Mouse (Mus musculus) left cerebral cortex, postnatal 36 days (tissue): Measurements from ENCODE around the gene Kcnk15. TPM values are rescaled to one million over a fixed set of nuclear protein-coding genes. Genes with fewer than 3 reads are reported as not detected.

Experiments
- DNase-seq, 2 experiments: peaks; one replicate each; pipeline ENCODE4 v3.0.0; 2021 to 2022; ENCODE audit warnings: low spot score in 2 of 2, mixed read lengths in 1 of 2
- intact Hi-C: fragments of 180-260 bp; cut with DNase I; formaldehyde crosslinking; loops from one replicate; pipeline ENCODE4 v1.15.1; 2025
- total RNA-seq, 2 experiments: library from RNA; stranded (reverse); gene quantifications; 2 replicates each; pipeline ENCODE4 v1.2.3; 2021

Kcnk15 gene
- total RNA-seq, 2 experiments from 2014 or later: 0.54 TPM; not detected in 1

- intact Hi-C loops: no loop called here
These were observed 17.8 kb downstream of the Kcnk15 start for GRCm38 (mm10) chr2:163871266-163871665.

GRCm38 (mm10) chr2:163871906-163872305 lies 18.5 kb downstream of the Kcnk15 start:
- intact Hi-C loops: no loop called here
- DNase-seq: no peak

More at GRCm38 (mm10) chr2:163871266-163871665, 17.8 kb downstream of the Kcnk15 start:
- no peak for DNase-seq

- no peak for DNase-seq
- intact Hi-C loops: loop anchor here (2.0 kb wide), 1 partner anchor 44 kb away; the partner anchor contains the start of gene Rims4
These were observed 21.4 kb downstream of the Kcnk15 start for GRCm38 (mm10) chr2:163874877-163875276.

GRCm38 (mm10) chr2:163875484-163875883 lies 22.0 kb downstream of the Kcnk15 start:
- DNase-seq: peak in 1 of 2 experiments; percentile 31
- intact Hi-C loops: loop anchor here (2.0 kb wide), 1 partner anchor 43 kb away; the partner anchor contains the start of gene Rims4

GRCm38 (mm10) chr2:163876830-163877498 lies 23.5 kb downstream of the Kcnk15 start:
- intact Hi-C loops: no loop called here
- DNase-seq: peak; percentile 56

- intact Hi-C loops: no loop called here
These were observed 27.4 kb downstream of the Kcnk15 start for GRCm38 (mm10) chr2:163880891-163881290.

GRCm38 (mm10) chr2:163882859-163883652 lies 29.6 kb downstream of the Kcnk15 start:
- DNase-seq: peak; percentile 33 to 44
- intact Hi-C loops: no loop called here

More at GRCm38 (mm10) chr2:163880891-163881290, 27.4 kb downstream of the Kcnk15 start:
- no peak for DNase-seq

- intact Hi-C loops: no loop called here
- DNase-seq: no peak
These were observed 36.0 kb downstream of the Kcnk15 start for GRCm38 (mm10) chr2:163889411-163889810.

GRCm38 (mm10) chr2:163890586-163890985 lies 37.1 kb downstream of the Kcnk15 start:
- intact Hi-C loops: no loop called here
- DNase-seq: no peak

- intact Hi-C loops: no loop called here
- no peak for DNase-seq
These were observed 37.8 kb downstream of the Kcnk15 start for GRCm38 (mm10) chr2:163891271-163891670.

GRCm38 (mm10) chr2:163893446-163894370 lies 40.3 kb downstream of the Kcnk15 start:
- intact Hi-C loops: no loop called here
- DNase-seq: no peak

GRCm38 (mm10) chr2:163895156-163895555 lies 41.7 kb downstream of the Kcnk15 start:
- intact Hi-C loops: no loop called here
- DNase-seq: no peak

- no peak for DNase-seq
- intact Hi-C loops: no loop called here
These were observed 43.6 kb downstream of the Kcnk15 start for GRCm38 (mm10) chr2:163897026-163897425.

- no peak for DNase-seq
- intact Hi-C loops: no loop called here
These were observed 44.6 kb downstream of the Kcnk15 start for GRCm38 (mm10) chr2:163897988-163898535.

GRCm38 (mm10) chr2:163899910-163900411 lies 46.5 kb downstream of the Kcnk15 start:
- DNase-seq: no peak
- intact Hi-C loops: no loop called here

GRCm38 (mm10) chr2:163901043-163901442 lies 47.6 kb downstream of the Kcnk15 start:
- intact Hi-C loops: no loop called here
- DNase-seq: no peak

- DNase-seq: no peak
- intact Hi-C loops: no loop called here
These were observed 49.0 kb downstream of the Kcnk15 start for GRCm38 (mm10) chr2:163902448-163902847.

GRCm38 (mm10) chr2:163903461-163903860 lies 50.0 kb downstream of the Kcnk15 start:
- intact Hi-C loops: no loop called here
- no peak for DNase-seq

GRCm38 (mm10) chr2:163904323-163904722 lies 50.9 kb downstream of the Kcnk15 start:
- DNase-seq: no peak
- intact Hi-C loops: no loop called here
